ENCODE assay signal across 24 mouse cellular contexts in genomic region chr2:73588951-73589350, GRCm38 (mm10). TPM values are rescaled to one million over a fixed set of nuclear protein-coding genes. Genes with fewer than 3 reads are reported as not detected.
A peak's percentile ranks its signal among the peaks of the same experiment; 100 is the strongest.
DNase-seq lines count a peak whose midpoint lies in the region; ATAC-seq lines count a peak whose summit lies in the region.
"Had no signal": no experiment of that assay in that cellular context is flagged by ENCODE, and none has a peak within 500 bp of the region (broad histone marks: within the 10 kb centered on the region; RNA-seq: fewer than 3 reads in every experiment).

No protein-coding gene starts in this region.

- H3K4me2 ChIP-seq in lung, embryonic 15.5 days: no peak overlapping the region

- no peak overlapping the region for H3K9ac ChIP-seq in lung, embryonic 15.5 days
- H3K9ac ChIP-seq: embryonic facial prominence, embryonic 13.5 days; hindbrain, embryonic 13.5 days had no signal

- intact Hi-C loops in heart, postnatal 25 days (cut with DNase I): no loop called here

- H3K4me1 ChIP-seq in lung, embryonic 15.5 days: peaks cover 80% of the 10 kb centered on the region

- no peak for ATAC-seq in lung, embryonic 15.5 days (ENCODE audit: borderline replicate concordance, extremely low read depth, low FRiP score, low TSS enrichment)
- no peak for ATAC-seq in megakaryocyte-erythroid progenitor cell, adult 5-6 weeks (replicated peaks; ENCODE audit: low FRiP score, low TSS enrichment, poor library complexity, severe bottlenecking)
- ATAC-seq: CD4-positive, CD25-positive, alpha-beta regulatory T cell, adult 4 months; forebrain, embryonic 14.5 days had no signal

- 34% methylated on average over 2 of the region's 2 CpGs for WGBS in lung, embryonic 15.5 days

- H3K27ac ChIP-seq in lung, embryonic 15.5 days: peak overlapping the region; percentile 94
- H3K27ac ChIP-seq: embryonic facial prominence, embryonic 13.5 days; forebrain, embryonic 10.5 days; gastrocnemius, adult 2 months; hindbrain, embryonic 13.5 days had no signal

- H3K27me3 ChIP-seq in lung, embryonic 15.5 days: no peaks in the 10 kb centered on the region

- DNase-seq in heart, adult 11 months: peak; percentile 72
- DNase-seq in heart, postnatal 25 days (ENCODE audit: low spot score): no peak
- no peak for DNase-seq in lung, postnatal 25 days (ENCODE audit: low spot score)
- DNase-seq in Muller cell, postnatal 12 days (ENCODE audit: inconsistent ontology term): peak; percentile 88
- DNase-seq in retina, embryonic 14.5 days (ENCODE audit: low spot score): peak; percentile 45
- DNase-seq: adrenal gland, postnatal 10 days; B cell, adult 2 months; cerebellum, adult 11 months; cerebellum, adult 8-10 months; cerebellum, postnatal 14 days; gastrocnemius, adult 2 months; gastrocnemius, postnatal 25 days; heart, adult 18-20 months; heart, postnatal 10 days had no signal

- H3K4me3 ChIP-seq in lung, embryonic 15.5 days: no peak overlapping the region
- H3K4me3 ChIP-seq: embryonic facial prominence, embryonic 13.5 days; forebrain, embryonic 10.5 days; gastrocnemius, adult 2 months; hindbrain, embryonic 13.5 days had no signal

- H3K36me3 ChIP-seq in lung, embryonic 15.5 days: no peaks in the 10 kb centered on the region
- H3K36me3 ChIP-seq: embryonic facial prominence, embryonic 13.5 days; forebrain, embryonic 10.5 days; G1E; heart, embryonic 10.5 days; hindbrain, embryonic 13.5 days had no signal

- no peaks in the 10 kb centered on the region for H3K9me3 ChIP-seq in lung, embryonic 15.5 days
- H3K9me3 ChIP-seq: embryonic facial prominence, embryonic 13.5 days; forebrain, embryonic 10.5 days; G1E; heart, embryonic 10.5 days; hindbrain, embryonic 13.5 days had no signal

RNA-seq across cellular contexts. Expression of gene Chrna1, which starts 8.8 kb away (rescaled TPM):
- under 1 TPM in 1 of 2 experiments, not detected in 1; 0.06 TPM for total RNA-seq in heart, postnatal 25 days (2021)
- 0.16 and 0.19 TPM in 2 replicates for polyA plus RNA-seq in lung, embryonic 15.5 days (2015; fragmentation: Nextera tagmentation; extraction: Ambion mirVana)
- 0.28 TPM in 1 of 2 replicates, not detected in the other for total RNA-seq in megakaryocyte-erythroid progenitor cell, adult 5-6 weeks (2014; fragmentation: Nextera tagmentation)
- not detected in 2 replicates for total RNA-seq in megakaryocyte-erythroid progenitor cell, adult 5-6 weeks (2017)
- total RNA-seq: heart, postnatal 10 days; hematopoietic stem cell, adult 5-6 weeks had no signal
- polyA plus RNA-seq: CD4-positive, CD25-positive, alpha-beta regulatory T cell, adult 4 months; G1E had no signal

RNA-seq across cellular contexts. Expression of gene Wipf1, which starts 59.4 kb away (rescaled TPM):
- 10 to 100 TPM; 14.0 to 16.7 TPM for total RNA-seq in heart, postnatal 25 days (2021)
- polyA plus RNA-seq in lung, embryonic 15.5 days (2015; fragmentation: Nextera tagmentation; extraction: Ambion mirVana): 8.3 and 10.2 TPM in 2 replicates
- 7.7 and 14.0 TPM in 2 replicates for total RNA-seq in megakaryocyte-erythroid progenitor cell, adult 5-6 weeks (2014; fragmentation: Nextera tagmentation)
- total RNA-seq in megakaryocyte-erythroid progenitor cell, adult 5-6 weeks (2017): 3.9 and 9.6 TPM in 2 replicates

Comparison
In these comparisons a context has a peak if more than half of its experiments do, and no peak if none do; other contexts are left out.
1. DNase-seq: peak in heart, adult 11 months (single experiment), Muller cell, postnatal 12 days (single experiment) and retina, embryonic 14.5 days (single experiment); none in heart, postnatal 25 days (single experiment) and lung, postnatal 25 days (single experiment).